Mouse (Mus musculus) lung, postnatal 0 days (tissue): ENCODE measurements around the gene Bcl2.

Experiments used
- CTCF ChIP-seq: IDR thresholded peaks from 2 replicates; pipeline ENCODE4 v1.5.1; 2016; ENCODE audit warnings: antibody characterized with exemption, mild to moderate bottlenecking
- EP300 ChIP-seq: IDR thresholded peaks from 2 replicates; pipeline ENCODE4 v1.6.1; 2016; ENCODE audit warnings: antibody characterized with exemption, mild to moderate bottlenecking, control low read depth

GRCm38 (mm10) chr1:106740735-106741134, 26.7 kb upstream of the Bcl2 start:
- no peak for TF ChIP-seq CTCF
- TF ChIP-seq EP300: no peak
